Mouse (Mus musculus): ENCODE measurements around the gene Shld1. TPM values are rescaled to one million over a fixed set of nuclear protein-coding genes. Genes with fewer than 3 reads are reported as not detected.

Shld1 gene
- polyA plus RNA-seq, 1 experiment from 2014 or later: 13.7 TPM

- 96% methylated on average over 2 of the region's 2 CpGs for WGBS
- H3K27ac ChIP-seq (ENCODE audit: low read length): no peak overlapping the region
- no peak overlapping the region for H3K4me3 ChIP-seq (ENCODE audit: low read length)
- no peak for ATAC-seq
- H3K9ac ChIP-seq (ENCODE audit: low read depth, low read length): no peak overlapping the region
- H3K9me3 ChIP-seq (ENCODE audit: control insufficient read depth, low read length): no peaks in the 10 kb centered on the region
- no peaks in the 10 kb centered on the region for H3K4me1 ChIP-seq (ENCODE audit: control insufficient read depth, insufficient read depth, low read length)
- no peaks in the 10 kb centered on the region for H3K36me3 ChIP-seq (ENCODE audit: control insufficient read depth, insufficient read depth, low read length)
- H3K27me3 ChIP-seq (replicated peaks; ENCODE audit: control insufficient read depth, insufficient read depth, low read length): no peaks in the 10 kb centered on the region
- H3K4me2 ChIP-seq (ENCODE audit: low read depth, low read length): no peak overlapping the region
These were observed 39.4 kb downstream of the Shld1 start for GRCm38 (mm10) chr2:132726156-132726555.

GRCm38 (mm10) chr2:132732940-132733339 is 46.2 kb downstream of the Shld1 start:
- Histone ChIP-seq H3K4me2 (ENCODE audit: low read depth, low read length) (no peak overlapping the region), H3K9me3 (ENCODE audit: control insufficient read depth, low read length) (no peaks in the 10 kb centered on the region), H3K9ac (ENCODE audit: low read depth, low read length) (no peak overlapping the region), H3K36me3 (ENCODE audit: control insufficient read depth, insufficient read depth, low read length) (no peaks in the 10 kb centered on the region), H3K27me3 (replicated peaks; ENCODE audit: control insufficient read depth, insufficient read depth, low read length) (no peaks in the 10 kb centered on the region), H3K4me1 (ENCODE audit: control insufficient read depth, insufficient read depth, low read length) (peaks cover 3% of the 10 kb centered on the region; the same call in 1 of the 2 replicates), H3K27ac (ENCODE audit: low read length) (no peak overlapping the region), H3K4me3 (ENCODE audit: low read length) (no peak overlapping the region)
- ATAC-seq: no peak
- 60% methylated on average over 5 of the region's 5 CpGs for WGBS

- H3K4me1 ChIP-seq (ENCODE audit: control insufficient read depth, insufficient read depth, low read length): peaks cover 3% of the 10 kb centered on the region; the same call in 1 of the 2 replicates
- no peaks in the 10 kb centered on the region for H3K27me3 ChIP-seq (replicated peaks; ENCODE audit: control insufficient read depth, insufficient read depth, low read length)
- H3K4me2 ChIP-seq (ENCODE audit: low read depth, low read length): no peak overlapping the region
- H3K9me3 ChIP-seq (ENCODE audit: control insufficient read depth, low read length): no peaks in the 10 kb centered on the region
- WGBS: 92% methylated on average over 10 of the region's 10 CpGs
- no peak for ATAC-seq
- H3K9ac ChIP-seq (ENCODE audit: low read depth, low read length): no peak overlapping the region
- no peak overlapping the region for H3K4me3 ChIP-seq (ENCODE audit: low read length)
- no peaks in the 10 kb centered on the region for H3K36me3 ChIP-seq (ENCODE audit: control insufficient read depth, insufficient read depth, low read length)
- no peak overlapping the region for H3K27ac ChIP-seq (ENCODE audit: low read length)
These were observed 47.2 kb downstream of the Shld1 start for GRCm38 (mm10) chr2:132733603-132734573.

GRCm38 (mm10) chr2:132738816-132739432 is 52.2 kb downstream of the Shld1 start:
- H3K27ac ChIP-seq (ENCODE audit: low read length): no peak overlapping the region
- no peak overlapping the region for H3K4me2 ChIP-seq (ENCODE audit: low read depth, low read length)
- no peak overlapping the region for H3K9ac ChIP-seq (ENCODE audit: low read depth, low read length)
- H3K4me3 ChIP-seq (ENCODE audit: low read length): no peak overlapping the region
- H3K9me3 ChIP-seq (ENCODE audit: control insufficient read depth, low read length): no peaks in the 10 kb centered on the region
- H3K4me1 ChIP-seq (ENCODE audit: control insufficient read depth, insufficient read depth, low read length): no peaks in the 10 kb centered on the region
- ATAC-seq: no peak
- 64% methylated on average over 2 of the region's 2 CpGs for WGBS
- H3K27me3 ChIP-seq (replicated peaks; ENCODE audit: control insufficient read depth, insufficient read depth, low read length): no peaks in the 10 kb centered on the region
- H3K36me3 ChIP-seq (ENCODE audit: control insufficient read depth, insufficient read depth, low read length): no peaks in the 10 kb centered on the region

- no peaks in the 10 kb centered on the region for H3K9me3 ChIP-seq (ENCODE audit: control insufficient read depth, low read length)
- H3K27me3 ChIP-seq (replicated peaks; ENCODE audit: control insufficient read depth, insufficient read depth, low read length): no peaks in the 10 kb centered on the region
- H3K4me2 ChIP-seq (ENCODE audit: low read depth, low read length): no peak overlapping the region
- no peak overlapping the region for H3K27ac ChIP-seq (ENCODE audit: low read length)
- WGBS: 74% methylated on average over 8 of the region's 8 CpGs
- H3K4me1 ChIP-seq (ENCODE audit: control insufficient read depth, insufficient read depth, low read length): no peaks in the 10 kb centered on the region
- no peak overlapping the region for H3K9ac ChIP-seq (ENCODE audit: low read depth, low read length)
- H3K4me3 ChIP-seq (ENCODE audit: low read length): no peak overlapping the region
- no peak for ATAC-seq
- no peaks in the 10 kb centered on the region for H3K36me3 ChIP-seq (ENCODE audit: control insufficient read depth, insufficient read depth, low read length)
These were observed 55.2 kb downstream of the Shld1 start for GRCm38 (mm10) chr2:132741862-132742347.

GRCm38 (mm10) chr2:132744866-132745265 is 58.1 kb downstream of the Shld1 start:
- Histone ChIP-seq H3K27me3 (replicated peaks; ENCODE audit: control insufficient read depth, insufficient read depth, low read length) (no peaks in the 10 kb centered on the region), H3K27ac (ENCODE audit: low read length) (no peak overlapping the region), H3K9me3 (ENCODE audit: control insufficient read depth, low read length) (no peaks in the 10 kb centered on the region), H3K9ac (ENCODE audit: low read depth, low read length) (no peak overlapping the region), H3K4me2 (ENCODE audit: low read depth, low read length) (no peak overlapping the region), H3K4me1 (ENCODE audit: control insufficient read depth, insufficient read depth, low read length) (no peaks in the 10 kb centered on the region), H3K4me3 (ENCODE audit: low read length) (no peak overlapping the region), H3K36me3 (ENCODE audit: control insufficient read depth, insufficient read depth, low read length) (no peaks in the 10 kb centered on the region)
- 96% methylated on average over 5 of the region's 5 CpGs for WGBS
- ATAC-seq: no peak

- H3K9ac ChIP-seq (ENCODE audit: low read depth, low read length): no peak overlapping the region
- WGBS: 82% methylated on average over 3 of the region's 3 CpGs
- H3K36me3 ChIP-seq (ENCODE audit: control insufficient read depth, insufficient read depth, low read length): no peaks in the 10 kb centered on the region
- H3K27ac ChIP-seq (ENCODE audit: low read length): no peak overlapping the region
- H3K4me2 ChIP-seq (ENCODE audit: low read depth, low read length): no peak overlapping the region
- no peak for ATAC-seq
- H3K9me3 ChIP-seq (ENCODE audit: control insufficient read depth, low read length): no peaks in the 10 kb centered on the region
- H3K4me1 ChIP-seq (ENCODE audit: control insufficient read depth, insufficient read depth, low read length): no peaks in the 10 kb centered on the region
- H3K27me3 ChIP-seq (replicated peaks; ENCODE audit: control insufficient read depth, insufficient read depth, low read length): no peaks in the 10 kb centered on the region
- H3K4me3 ChIP-seq (ENCODE audit: low read length): no peak overlapping the region
These were observed 59.4 kb downstream of the Shld1 start for GRCm38 (mm10) chr2:132746108-132746507.

- Histone ChIP-seq H3K4me1 (ENCODE audit: control insufficient read depth, insufficient read depth, low read length) (no peaks in the 10 kb centered on the region), H3K9ac (ENCODE audit: low read depth, low read length) (no peak overlapping the region), H3K27me3 (replicated peaks; ENCODE audit: control insufficient read depth, insufficient read depth, low read length) (no peaks in the 10 kb centered on the region), H3K27ac (ENCODE audit: low read length) (no peak overlapping the region), H3K9me3 (ENCODE audit: control insufficient read depth, low read length) (no peaks in the 10 kb centered on the region), H3K36me3 (ENCODE audit: control insufficient read depth, insufficient read depth, low read length) (no peaks in the 10 kb centered on the region), H3K4me3 (ENCODE audit: low read length) (no peak overlapping the region), H3K4me2 (ENCODE audit: low read depth, low read length) (no peak overlapping the region)
- ATAC-seq: no peak
These were observed 64.0 kb downstream of the Shld1 start for GRCm38 (mm10) chr2:132750726-132751125.

- Histone ChIP-seq H3K27me3 (replicated peaks; ENCODE audit: control insufficient read depth, insufficient read depth, low read length) (no peaks in the 10 kb centered on the region), H3K4me3 (ENCODE audit: low read length) (no peak overlapping the region), H3K36me3 (ENCODE audit: control insufficient read depth, insufficient read depth, low read length) (no peaks in the 10 kb centered on the region), H3K4me2 (ENCODE audit: low read depth, low read length) (no peak overlapping the region), H3K27ac (ENCODE audit: low read length) (no peak overlapping the region), H3K9me3 (ENCODE audit: control insufficient read depth, low read length) (no peaks in the 10 kb centered on the region), H3K4me1 (ENCODE audit: control insufficient read depth, insufficient read depth, low read length) (no peaks in the 10 kb centered on the region), H3K9ac (ENCODE audit: low read depth, low read length) (no peak overlapping the region)
- WGBS: 75% methylated on average over 15 of the region's 15 CpGs
- ATAC-seq: no peak
These were observed 64.7 kb downstream of the Shld1 start for GRCm38 (mm10) chr2:132751141-132752066.

Measured in intestine, embryonic 16.5 days (tissue).